Mouse (Mus musculus) hematopoietic stem cell, adult 5-6 weeks (primary cell): Measurements from ENCODE around the gene Nipa2. TPM values are rescaled to one million over a fixed set of nuclear protein-coding genes. Genes with fewer than 3 reads are reported as not detected.

Experiments used
- ATAC-seq, 2 experiments: fragments of 125-278 bp in 1 of 2; replicated peaks in 1 of 2; 2 replicates each; pipeline ENCODE4 v1.8.0; 2016 to 2017; ENCODE audit warnings: inconsistent platforms in 2 of 2, mild to moderate bottlenecking in 2 of 2, moderate number of reproducible peaks in 2 of 2, low read depth in 1 of 2, moderate TSS enrichment in 1 of 2; ENCODE audit not compliant: low FRiP score in 2 of 2, poor library complexity in 2 of 2, severe bottlenecking in 2 of 2, insufficient read depth in 1 of 2, low TSS enrichment in 1 of 2
- total RNA-seq: library from RNA; stranded (forward); fragments of 172-1452, 232-1000 nt; gene quantifications from 2 replicates; pipeline ENCODE4 v1.2.3, GENCODE M21; 2017

Nipa2 gene
- 32.5 and 36.2 TPM in 2 replicates for total RNA-seq

GRCm38 (mm10) chr7:55962004-55962908, at the start of gene Nipa2:
Gene Nipa2, minus strand, starts transcription at chr7:55962476.
- peak; percentile 92 to 96 for ATAC-seq

- ATAC-seq = no peak
Measured at GRCm38 (mm10) chr7:56011018-56011333, 48.7 kb upstream of the Nipa2 start.

GRCm38 (mm10) chr7:56010318-56011017, 48.2 kb upstream of the Nipa2 start:
- ATAC-seq = no peak

- ATAC-seq = no peak
Measured at GRCm38 (mm10) chr7:55998997-55999396, 36.7 kb upstream of the Nipa2 start.

- no peak for ATAC-seq
Measured at GRCm38 (mm10) chr7:55995013-55995412, 32.7 kb upstream of the Nipa2 start.

- ATAC-seq = no peak
Measured at GRCm38 (mm10) chr7:55991858-55992257, 29.6 kb upstream of the Nipa2 start.

- ATAC-seq = no peak
Measured at GRCm38 (mm10) chr7:55991129-55991528, 28.9 kb upstream of the Nipa2 start.

- peak; percentile 93 to 95 for ATAC-seq
Measured at GRCm38 (mm10) chr7:55986526-55987214, 24.4 kb upstream of the Nipa2 start.

- no peak for ATAC-seq
Measured at GRCm38 (mm10) chr7:55984754-55985153, 22.5 kb upstream of the Nipa2 start.

GRCm38 (mm10) chr7:55983107-55983506, 20.8 kb upstream of the Nipa2 start:
- no peak for ATAC-seq

- no peak for ATAC-seq
Measured at GRCm38 (mm10) chr7:55982010-55982700, 19.9 kb upstream of the Nipa2 start.

GRCm38 (mm10) chr7:55981511-55981910, 19.2 kb upstream of the Nipa2 start:
- ATAC-seq = no peak

- no peak for ATAC-seq
Measured at GRCm38 (mm10) chr7:55974429-55974828, 12.2 kb upstream of the Nipa2 start.

GRCm38 (mm10) chr7:55969415-55969814, 7.1 kb upstream of the Nipa2 start:
- peak; percentile 47 to 48; a peak in 2 of 4 replicates for ATAC-seq

- peak; percentile 88 to 94 for ATAC-seq
Measured at GRCm38 (mm10) chr7:55968258-55968901, 6.1 kb upstream of the Nipa2 start.

GRCm38 (mm10) chr7:55966866-55967460, 4.7 kb upstream of the Nipa2 start:
- ATAC-seq = no peak

- no peak for ATAC-seq
Measured at GRCm38 (mm10) chr7:55960506-55960905, 1.8 kb downstream of the Nipa2 start.
